Mouse (Mus musculus): ENCODE results near the gene Wrap73.

- TF ChIP-seq CTCF (IDR thresholded peaks at IDR 0.05; ENCODE audit: low read depth, low read length) = no peak
- TF ChIP-seq POLR2A (IDR thresholded peaks at IDR 0.05; ENCODE audit: extremely low read depth, insufficient read depth, low read length) = no peak
Observed at GRCm38 (mm10) chr4:154137139-154137538, 5.0 kb upstream of the Wrap73 start.
